Mouse (Mus musculus): ENCODE data around the gene Gabrb1.

GRCm38 (mm10) chr5:72183929-72184328, 526.0 kb downstream of the Gabrb1 start:
- TF ChIP-seq POLR2A (IDR thresholded peaks at IDR 0.05; ENCODE audit: low read depth, low read length): no peak
- no peak for TF ChIP-seq CTCF (IDR thresholded peaks at IDR 0.05; ENCODE audit: borderline replicate concordance, insufficient read depth, low read length)
